Mouse (Mus musculus): ENCODE results near the gene Psmd8. TPM values are rescaled to one million over a fixed set of nuclear protein-coding genes. Genes with fewer than 3 reads are reported as not detected.

Gene Psmd8
- polyA plus RNA-seq, 1 experiment from 2014 or later: 267 TPM

- peak; percentile 83 for ATAC-seq
- Histone ChIP-seq H3K4me1 (replicated peaks; ENCODE audit: control insufficient read depth, insufficient read depth, low read length) (peaks cover 10% of the 10 kb centered on the region), H3K9me3 (ENCODE audit: control insufficient read depth, low read length) (no peaks in the 10 kb centered on the region), H3K9ac (replicated peaks; ENCODE audit: low read depth, low read length) (peak within 1 kb of the TSS; percentile 59), H3K27ac (ENCODE audit: low read length) (no peak within 1 kb of the TSS), H3K4me3 (replicated peaks; ENCODE audit: low read length) (peak within 1 kb of the TSS; percentile 37), H3K4me2 (ENCODE audit: low read length) (peak within 1 kb of the TSS; percentile 65), H3K36me3 (ENCODE audit: control insufficient read depth, insufficient read depth) (no peaks in the 10 kb centered on the region), H3K27me3 (replicated peaks; ENCODE audit: control insufficient read depth, insufficient read depth, low read length) (no peaks in the 10 kb centered on the region)
- WGBS: under 1% methylated on average over 16 of the region's 16 CpGs
Measured at GRCm38 (mm10) chr7:29124970-29125369, 55.5 kb downstream of the Psmd8 start, which contains the start of gene Ryr1. Gene Ryr1, minus strand, starts transcription at chr7:29125179.

Other genes with a start within 250 kb of the Psmd8 start
- 150 and 155 TPM in 2 replicates for gene Actn4, start 218.4 kb downstream of the Psmd8 start, polyA plus RNA-seq (2015; fragmentation: Nextera tagmentation; extraction: Ambion mirVana)
- gene Eif3k, start 198.8 kb downstream of the Psmd8 start, polyA plus RNA-seq (2015; fragmentation: Nextera tagmentation; extraction: Ambion mirVana): 296 and 297 TPM in 2 replicates
- gene Map4k1, start 198.7 kb downstream of the Psmd8 start, polyA plus RNA-seq (2015; fragmentation: Nextera tagmentation; extraction: Ambion mirVana): 6.7 and 10.0 TPM in 2 replicates
- 16.1 and 19.7 TPM in 2 replicates for gene Ryr1, start 55.5 kb downstream of the Psmd8 start, polyA plus RNA-seq (2015; fragmentation: Nextera tagmentation; extraction: Ambion mirVana)
- gene Rasgrp4, start 45.9 kb downstream of the Psmd8 start, polyA plus RNA-seq (2015; fragmentation: Nextera tagmentation; extraction: Ambion mirVana): 0.57 and 1.0 TPM in 2 replicates
- 19.8 and 21.9 TPM in 2 replicates for gene Fam98c, start 24.5 kb downstream of the Psmd8 start, polyA plus RNA-seq (2015; fragmentation: Nextera tagmentation; extraction: Ambion mirVana)
- gene Ggn, start 10.5 kb downstream of the Psmd8 start, polyA plus RNA-seq (2015; fragmentation: Nextera tagmentation; extraction: Ambion mirVana): 0.51 and 0.75 TPM in 2 replicates
- 6.0 and 7.5 TPM in 2 replicates for gene Spred3, start 10.3 kb downstream of the Psmd8 start, polyA plus RNA-seq (2015; fragmentation: Nextera tagmentation; extraction: Ambion mirVana)
- 1.3 and 2.5 TPM in 2 replicates for gene Catsperg1, start 33.3 kb upstream of the Psmd8 start, polyA plus RNA-seq (2015; fragmentation: Nextera tagmentation; extraction: Ambion mirVana)
- gene Kcnk6, start 51.8 kb upstream of the Psmd8 start, polyA plus RNA-seq (2015; fragmentation: Nextera tagmentation; extraction: Ambion mirVana): 0.61 and 1.1 TPM in 2 replicates
- gene Yif1b, start 57.6 kb upstream of the Psmd8 start, polyA plus RNA-seq (2015; fragmentation: Nextera tagmentation; extraction: Ambion mirVana): 76.3 and 81.0 TPM in 2 replicates
- 0.65 and 1.5 TPM in 2 replicates for gene 2200002D01Rik, start 67.8 kb upstream of the Psmd8 start, polyA plus RNA-seq (2015; fragmentation: Nextera tagmentation; extraction: Ambion mirVana)
- 39.9 and 50.9 TPM in 2 replicates for gene Spint2, start 101.2 kb upstream of the Psmd8 start, polyA plus RNA-seq (2015; fragmentation: Nextera tagmentation; extraction: Ambion mirVana)
- gene Ppp1r14a, start 108.6 kb upstream of the Psmd8 start, polyA plus RNA-seq (2015; fragmentation: Nextera tagmentation; extraction: Ambion mirVana): 4.3 and 6.1 TPM in 2 replicates
- gene Dpf1, start 123.2 kb upstream of the Psmd8 start, polyA plus RNA-seq (2015; fragmentation: Nextera tagmentation; extraction: Ambion mirVana): 259 and 270 TPM in 2 replicates

All from forebrain, embryonic 16.5 days (tissue).